Mouse (Mus musculus) G1E (cell line): ENCODE data around the gene Rnf182. TPM values are rescaled to one million over a fixed set of nuclear protein-coding genes. Genes with fewer than 3 reads are reported as not detected.

Source experiments
- ATAC-seq: 2 replicates; pipeline ENCODE4 v1.8.0; 2016; ENCODE audit warnings: mild to moderate bottlenecking; ENCODE audit not compliant: insufficient number of reproducible peaks, poor library complexity, low FRiP score, severe bottlenecking; ENCODE audit errors: extremely low read depth
- DNase-seq: peaks from one replicate; pipeline ENCODE4 v3.0.0; 2012; ENCODE audit warnings: low spot score
- H3K27me3 ChIP-seq: 2 replicates; pipeline ENCODE4 v1.6.1; 2012; ENCODE audit warnings: mild to moderate bottlenecking, low read length, inconsistent platforms; ENCODE audit not compliant: insufficient read depth
- H3K36me3 ChIP-seq: replicated peaks from 2 replicates; pipeline ENCODE3; 2012; ENCODE audit warnings: mild to moderate bottlenecking, inconsistent platforms
- H3K4me1 ChIP-seq: 2 replicates; pipeline ENCODE4 v1.6.1; 2012; ENCODE audit warnings: low read depth, low read length, inconsistent platforms, mixed read lengths; ENCODE audit not compliant: insufficient read depth
- H3K4me3 ChIP-seq: 2 replicates; pipeline ENCODE4 v1.5.1; 2012; ENCODE audit warnings: low read depth, mild to moderate bottlenecking, inconsistent platforms, low read length, moderate library complexity, mixed read lengths
- H3K9me3 ChIP-seq: replicated peaks from 2 replicates; pipeline ENCODE4 v1.6.1; 2012; ENCODE audit warnings: inconsistent platforms
- CTCF ChIP-seq: IDR thresholded peaks from 2 replicates; pipeline ENCODE4 v1.5.1; 2012; ENCODE audit warnings: low read depth, low read length, inconsistent platforms, mixed read lengths
- GATA1 ChIP-seq: IDR thresholded peaks from 2 replicates; pipeline ENCODE4 v1.6.1; 2012; ENCODE audit warnings: borderline replicate concordance, low read length, inconsistent platforms, mixed read lengths
- GATA2 ChIP-seq: IDR thresholded peaks from 2 replicates; pipeline ENCODE4 v1.6.1; 2012; ENCODE audit warnings: low read depth, low read length, inconsistent platforms, borderline replicate concordance
- POLR2AphosphoS5 ChIP-seq: IDR thresholded peaks from 2 replicates; pipeline ENCODE4 v1.6.1; 2012; ENCODE audit warnings: low read depth, low read length, inconsistent platforms; ENCODE audit not compliant: insufficient replicate concordance
- TAL1 ChIP-seq: conservative IDR thresholded peaks from 2 replicates; pipeline ENCODE4 v1.6.1; 2012; ENCODE audit warnings: low read depth, low read length, inconsistent platforms, mixed read lengths
- polyA plus RNA-seq: library from polyadenylated mRNA; stranded (reverse); fragments of >175 nt; gene quantifications from 2 replicates; pipeline ENCODE4 v1.2.3, GENCODE M21; 2012
- total RNA-seq, 2 experiments: library from RNA; stranded (forward) in 1 of 2; stranded (reverse) in 1 of 2; fragments of 200-1000 nt in 1 of 2; fragments of >200 nt in 1 of 2; fragmentation: Nextera tagmentation in 1 of 2; gene quantifications; 2 replicates each; pipeline ENCODE4 v1.2.3; 2014 to 2017

The Rnf182 gene
- total RNA-seq (2014; fragmentation: Nextera tagmentation) (not detected in 2 replicates), total RNA-seq (2017) (0.05 and 0.06 TPM in 2 replicates), polyA plus RNA-seq (not detected in 2 replicates)

- Histone ChIP-seq H3K4me3 (no peak within 1 kb of the TSS), H3K4me1 (no peaks in the 10 kb centered on the region), H3K36me3 (no peaks in the 10 kb centered on the region), H3K9me3 (no peaks in the 10 kb centered on the region), H3K27me3 (peaks cover 17% of the 10 kb centered on the region)
- ATAC-seq (no peak), DNase-seq (no peak)
- TF ChIP-seq CTCF: no peak
- no peak for TF ChIP-seq TAL1
- no peak for TF ChIP-seq GATA2
- no peak for TF ChIP-seq POLR2AphosphoS5
- TF ChIP-seq GATA1: no peak
Measured at GRCm38 (mm10) chr13:43615577-43616254, at the start of gene Rnf182. Gene Rnf182 (plus strand): TSS chr13:43615710.

GRCm38 (mm10) chr13:43566184-43566583, 49.3 kb upstream of the Rnf182 start:
- no peak for TF ChIP-seq GATA1
- TF ChIP-seq POLR2AphosphoS5: no peak
- no peak for TF ChIP-seq TAL1
- no peak for TF ChIP-seq GATA2
- TF ChIP-seq CTCF: no peak
- Histone ChIP-seq H3K9me3 (peaks cover 6% of the 10 kb centered on the region), H3K4me3 (no peak overlapping the region), H3K4me1 (peaks cover 11% of the 10 kb centered on the region), H3K36me3 (no peaks in the 10 kb centered on the region), H3K27me3 (no peaks in the 10 kb centered on the region; the same call in 1 of the 2 replicates)
- no peak for ATAC-seq
- DNase-seq: no peak

- H3K36me3 ChIP-seq: no peaks in the 10 kb centered on the region
- H3K4me3 ChIP-seq: no peak overlapping the region
- H3K4me1 ChIP-seq: peaks cover 6% of the 10 kb centered on the region; the same call in 1 of the 2 replicates
- ATAC-seq: no peak
- TF ChIP-seq POLR2AphosphoS5 (no peak), GATA1 (no peak), TAL1 (no peak), CTCF (no peak), GATA2 (no peak)
- no peak for DNase-seq
- no peaks in the 10 kb centered on the region; the same call in 1 of the 2 replicates for H3K27me3 ChIP-seq
- peaks cover 8% of the 10 kb centered on the region for H3K9me3 ChIP-seq
Measured at GRCm38 (mm10) chr13:43567141-43567891, 48.2 kb upstream of the Rnf182 start.

- no peaks in the 10 kb centered on the region for H3K36me3 ChIP-seq
- DNase-seq: no peak
- ATAC-seq: no peak
Measured at GRCm38 (mm10) chr13:43573979-43574378, 41.5 kb upstream of the Rnf182 start.

GRCm38 (mm10) chr13:43575431-43575830, 40.1 kb upstream of the Rnf182 start:
- TF ChIP-seq GATA2 (no peak), POLR2AphosphoS5 (no peak), GATA1 (no peak), TAL1 (no peak), CTCF (no peak)
- ATAC-seq (no peak), DNase-seq (no peak)
- H3K27me3 ChIP-seq: peaks cover 8% of the 10 kb centered on the region
- no peaks in the 10 kb centered on the region for H3K36me3 ChIP-seq
- peaks cover 8% of the 10 kb centered on the region for H3K9me3 ChIP-seq
- peaks cover 2% of the 10 kb centered on the region; the same call in 1 of the 2 replicates for H3K4me1 ChIP-seq
- H3K4me3 ChIP-seq: no peak overlapping the region

More at GRCm38 (mm10) chr13:43573979-43574378, 41.5 kb upstream of the Rnf182 start:
- peaks cover 2% of the 10 kb centered on the region; the same call in 1 of the 2 replicates for H3K4me1 ChIP-seq
- TF ChIP-seq CTCF (no peak), TAL1 (no peak), GATA2 (no peak), GATA1 (no peak), POLR2AphosphoS5 (no peak)
- H3K9me3 ChIP-seq: peaks cover 8% of the 10 kb centered on the region
- H3K27me3 ChIP-seq: peaks cover 8% of the 10 kb centered on the region
- no peak overlapping the region for H3K4me3 ChIP-seq

- DNase-seq (no peak), ATAC-seq (no peak)
- TF ChIP-seq GATA1: no peak
- peak; percentile 58 for TF ChIP-seq CTCF
- TF ChIP-seq GATA2: no peak
- no peak for TF ChIP-seq POLR2AphosphoS5
Measured at GRCm38 (mm10) chr13:43577254-43577653, 38.3 kb upstream of the Rnf182 start.

More at GRCm38 (mm10) chr13:43577254-43577653, 38.3 kb upstream of the Rnf182 start:
- Histone ChIP-seq H3K36me3 (no peaks in the 10 kb centered on the region), H3K4me1 (peaks cover 2% of the 10 kb centered on the region; the same call in 1 of the 2 replicates), H3K9me3 (no peaks in the 10 kb centered on the region), H3K4me3 (no peak overlapping the region), H3K27me3 (peaks cover 8% of the 10 kb centered on the region)
